Mouse (Mus musculus) neural tube, embryonic 12.5 days (tissue): ENCODE measurements around the gene Bri3bp. TPM values are rescaled to one million over a fixed set of nuclear protein-coding genes. Genes with fewer than 3 reads are reported as not detected.

ENCODE experiments used
- microRNA-seq: library from miRNA; unstranded; fragments of <30 nt; microRNA quantifications from one replicate; pipeline ENCODE4, GENCODE M21; 2017
- polyA plus RNA-seq: library from polyadenylated mRNA; unstranded; fragments of >200 nt; fragmentation: Nextera tagmentation; extraction: Ambion mirVana; gene quantifications from 2 replicates; pipeline ENCODE4 v1.2.1, GENCODE M21; 2016

The Bri3bp gene
- polyA plus RNA-seq, 1 experiment from 2014 or later = 39.2 TPM

Small RNA genes within 50 kb of the gene (microRNA-seq; reads per million reads assigned to microRNA genes)
- not detected for gene Gm27551

Other genes with a start within 250 kb of the Bri3bp start
- 26.6 and 28.2 TPM in 2 replicates for gene Scarb1, start 100.5 kb upstream of the Bri3bp start, polyA plus RNA-seq
- 0.92 and 1.1 TPM in 2 replicates for gene Gm10382, start 52.2 kb upstream of the Bri3bp start, polyA plus RNA-seq
- 1,083 and 1,154 TPM in 2 replicates for gene Ubc, start 51.4 kb upstream of the Bri3bp start, polyA plus RNA-seq
- 15.0 and 15.6 TPM in 2 replicates for gene Dhx37, start 7.4 kb upstream of the Bri3bp start, polyA plus RNA-seq
- gene Aacs, start 34.2 kb downstream of the Bri3bp start, polyA plus RNA-seq = 63.1 and 67.5 TPM in 2 replicates
- gene Tmem132b, start 90.2 kb downstream of the Bri3bp start, polyA plus RNA-seq = 2.7 and 3.1 TPM in 2 replicates